Mouse (Mus musculus): ENCODE data around the gene Sspo.

- TF ChIP-seq MAFK (IDR thresholded peaks at IDR 0.05; ENCODE audit: insufficient read depth, low read depth, low read length) (no peak), CHD2 (IDR thresholded peaks at IDR 0.05; ENCODE audit: low read depth, low read length) (no peak), ZC3H11A (IDR thresholded peaks at IDR 0.05; ENCODE audit: borderline replicate concordance, low read depth, low read length) (no peak), ZNF384 (IDR thresholded peaks at IDR 0.05; ENCODE audit: low read depth, low read length) (no peak)
Measured at GRCm38 (mm10) chr6:48440306-48441014, 7.6 kb upstream of the Sspo start.

Measured in ES-E14 (cell line).